ENCODE assay signal across 25 mouse cellular contexts in the genomic region with DNA sequence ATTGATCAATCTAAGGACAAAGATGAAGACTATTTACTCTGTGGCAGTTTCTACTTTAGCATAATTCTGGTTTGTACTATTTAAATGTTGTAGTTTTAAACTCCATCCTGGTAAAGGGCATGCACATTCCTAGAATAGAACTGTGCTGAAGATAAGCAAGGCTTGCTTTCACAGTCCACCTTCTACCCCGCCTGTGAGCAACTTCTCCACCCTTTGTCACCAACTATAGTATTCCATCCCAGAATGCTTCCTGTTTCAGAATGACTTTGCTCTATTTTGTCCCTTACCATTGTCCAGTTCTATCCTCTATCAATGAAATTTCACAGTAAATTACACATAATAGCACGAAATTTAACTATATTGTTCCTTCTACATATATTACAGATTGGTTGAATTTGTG. TPM values are rescaled to one million over a fixed set of nuclear protein-coding genes. Genes with fewer than 3 reads are reported as not detected.
DNase-seq lines count a peak whose midpoint lies in the region; ATAC-seq and TF ChIP-seq lines count a peak whose summit lies in the region.
"Had no signal": no experiment of that assay in that cellular context is flagged by ENCODE, and none has a peak within 500 bp of the region (broad histone marks: within the 10 kb centered on the region; RNA-seq: fewer than 3 reads in every experiment).

No protein-coding gene starts in this region.

- 36% methylated on average over 2 of the region's 2 CpGs for WGBS in heart, embryonic 14.5 days
- WGBS in heart, embryonic 11.5 days (ENCODE audit: insufficient replicate concordance): 46% methylated on average over 2 of the region's 2 CpGs
- 30% methylated on average over 2 of the region's 2 CpGs for WGBS in liver, adult 2 months
- 46% methylated on average over 2 of the region's 2 CpGs for WGBS in lung, adult 2 months

- H3K9me3 ChIP-seq in heart, embryonic 14.5 days (ENCODE audit: control insufficient read depth, low read length): no peaks in the 10 kb centered on the region
- H3K9me3 ChIP-seq in heart, embryonic 11.5 days (replicated peaks; ENCODE audit: control insufficient read depth, low read length): no peaks in the 10 kb centered on the region
- H3K9me3 ChIP-seq: embryonic facial prominence, embryonic 13.5 days; forebrain, embryonic 12.5 days; G1E; heart, embryonic 15.5 days; hindbrain, embryonic 10.5 days; intestine, embryonic 15.5 days had no signal

- H3K27me3 ChIP-seq in heart, embryonic 14.5 days (ENCODE audit: control insufficient read depth, insufficient read depth, low read length): no peaks in the 10 kb centered on the region
- H3K27me3 ChIP-seq in heart, embryonic 11.5 days (ENCODE audit: control insufficient read depth, insufficient read depth, low read length): no peaks in the 10 kb centered on the region
- H3K27me3 ChIP-seq in liver, adult 2 months (ENCODE audit: control insufficient read depth, insufficient read depth, low read length): no peaks in the 10 kb centered on the region
- H3K27me3 ChIP-seq: embryonic facial prominence, embryonic 13.5 days; forebrain, embryonic 12.5 days; heart, embryonic 15.5 days; intestine, embryonic 15.5 days had no signal

- H3K4me3 ChIP-seq in heart, embryonic 14.5 days (ENCODE audit: control insufficient read depth in 1 of 2, insufficient read depth in 1 of 2, low read depth in 1 of 2, low read length in 2 of 2): no peak overlapping the region
- H3K4me3 ChIP-seq in heart, embryonic 11.5 days (ENCODE audit: low read depth, low read length): no peak overlapping the region
- H3K4me3 ChIP-seq in liver, adult 2 months (ENCODE audit: insufficient read depth, low read depth, low read length): no peak overlapping the region
- H3K4me3 ChIP-seq in lung, adult 2 months (replicated peaks; ENCODE audit: extremely low read depth, low read depth, low read length): no peak overlapping the region
- H3K4me3 ChIP-seq: embryonic facial prominence, embryonic 13.5 days; forebrain, embryonic 12.5 days; gastrocnemius, adult 2 months; heart, embryonic 15.5 days; hindbrain, embryonic 10.5 days; intestine, embryonic 15.5 days had no signal

- no peak overlapping the region for H3K9ac ChIP-seq in heart, embryonic 14.5 days (ENCODE audit: low read length)
- H3K9ac ChIP-seq in heart, embryonic 11.5 days (ENCODE audit: low read depth, low read length): no peak overlapping the region
- no peak overlapping the region for H3K9ac ChIP-seq in liver, adult 2 months (ENCODE audit: low read depth, low read length)
- H3K9ac ChIP-seq: embryonic facial prominence, embryonic 13.5 days; forebrain, embryonic 12.5 days; heart, embryonic 15.5 days; hindbrain, embryonic 14.5 days; intestine, embryonic 15.5 days had no signal

- H3K27ac ChIP-seq in heart, embryonic 14.5 days (replicated peaks in 1 of 2; ENCODE audit: control insufficient read depth in 1 of 2, insufficient read depth in 1 of 2, low read depth in 2 of 2, low read length in 2 of 2): no peak overlapping the region
- no peak overlapping the region for H3K27ac ChIP-seq in heart, embryonic 11.5 days (ENCODE audit: low read depth, low read length)
- H3K27ac ChIP-seq in liver, adult 2 months (replicated peaks; ENCODE audit: insufficient read depth, low read depth, low read length): 0 out of 2 replicates have a peak overlapping the region, but pooled peaks have one; percentile 21
- H3K27ac ChIP-seq: embryonic facial prominence, embryonic 13.5 days; forebrain, embryonic 12.5 days; gastrocnemius, adult 2 months; heart, embryonic 15.5 days; hindbrain, embryonic 10.5 days; hindbrain, embryonic 14.5 days; intestine, embryonic 15.5 days had no signal

- no peak for TF ChIP-seq CTCF in liver, adult 2 months (IDR thresholded peaks at IDR 0.05; ENCODE audit: low read depth, low read length)
- TF ChIP-seq CTCF in lung, adult 2 months (IDR thresholded peaks at IDR 0.05; ENCODE audit: insufficient read depth, low read length): no peak

- H3K4me1 ChIP-seq in heart, embryonic 14.5 days (ENCODE audit: control insufficient read depth in 2 of 2, insufficient read depth in 2 of 2, low read length in 2 of 2): no peaks in the 10 kb centered on the region
- no peaks in the 10 kb centered on the region for H3K4me1 ChIP-seq in heart, embryonic 11.5 days (ENCODE audit: control insufficient read depth, insufficient read depth, low read length)
- peaks cover 11% of the 10 kb centered on the region; the same call in 1 of the 2 replicates for H3K4me1 ChIP-seq in liver, adult 2 months (ENCODE audit: control insufficient read depth, insufficient read depth, low read length)
- no peaks in the 10 kb centered on the region for H3K4me1 ChIP-seq in lung, adult 2 months (ENCODE audit: control insufficient read depth, insufficient read depth, low read length)
- H3K4me1 ChIP-seq: embryonic facial prominence, embryonic 13.5 days; forebrain, embryonic 12.5 days; heart, embryonic 15.5 days; hindbrain, embryonic 10.5 days; intestine, embryonic 15.5 days had no signal

- no peaks in the 10 kb centered on the region; the same call in 1 of the 2 replicates for H3K79me2 ChIP-seq in liver, adult 2 months (ENCODE audit: control insufficient read depth, insufficient read depth, low read length)

- TF ChIP-seq POLR2A in liver, adult 2 months (IDR thresholded peaks at IDR 0.05; ENCODE audit: extremely low read depth, insufficient read depth, low read length): no peak
- TF ChIP-seq POLR2A in lung, adult 2 months (IDR thresholded peaks at IDR 0.05; ENCODE audit: borderline replicate concordance, extremely low read depth, low read depth, low read length): no peak

- ATAC-seq in frontal cortex, adult (ENCODE audit: low TSS enrichment): peak; percentile 72
- 0 out of 2 replicates have a peak, but pooled peaks have one; percentile 56 for ATAC-seq in heart, embryonic 14.5 days (ENCODE audit: insufficient number of reproducible peaks, insufficient read depth, low FRiP score, low read depth)
- no peak for ATAC-seq in heart, embryonic 11.5 days (replicated peaks; ENCODE audit: insufficient number of reproducible peaks, low FRiP score, low TSS enrichment)
- ATAC-seq: activated CD4-positive, CD25-positive, alpha-beta regulatory T cell, adult 4 months; CD4-positive, CD25-positive, alpha-beta regulatory T cell, adult 4 months; forebrain, embryonic 16.5 days; intestine, embryonic 15.5 days; Patski had no signal

- no peak overlapping the region for H3K4me2 ChIP-seq in heart, embryonic 14.5 days (ENCODE audit: low read length)
- no peak overlapping the region for H3K4me2 ChIP-seq in heart, embryonic 11.5 days
- H3K4me2 ChIP-seq: embryonic facial prominence, embryonic 13.5 days; forebrain, embryonic 12.5 days; heart, embryonic 15.5 days; hindbrain, embryonic 14.5 days; intestine, embryonic 15.5 days had no signal

- DNase-seq in frontal cortex, postnatal 10 days (ENCODE audit: low spot score in 2 of 2): no peak
- DNase-seq in liver, adult 2 months (ENCODE audit: extremely low read depth, low read depth, low spot score): peak; percentile 73
- no peak for DNase-seq in liver
- DNase-seq in lung, adult 2 months: no peak
- DNase-seq: adrenal gland, postnatal 14 days; B cell, adult 2 months; cerebellum, adult 18-20 months; cerebellum, adult 9-11 months; cerebellum, postnatal 36 days; gastrocnemius, adult 2 months; gastrocnemius, postnatal 25 days had no signal

- no peaks in the 10 kb centered on the region for H3K36me3 ChIP-seq in heart, embryonic 14.5 days (ENCODE audit: control insufficient read depth, insufficient read depth, low read length)
- no peaks in the 10 kb centered on the region for H3K36me3 ChIP-seq in heart, embryonic 11.5 days (ENCODE audit: control insufficient read depth, insufficient read depth, low read length)
- peaks cover 19% of the 10 kb centered on the region for H3K36me3 ChIP-seq in liver, adult 2 months (ENCODE audit: control insufficient read depth, insufficient read depth, low read length)
- H3K36me3 ChIP-seq: embryonic facial prominence, embryonic 13.5 days; forebrain, embryonic 12.5 days; G1E; heart, embryonic 15.5 days; hindbrain, embryonic 10.5 days; intestine, embryonic 15.5 days had no signal

RNA-seq across cellular contexts. Expression of gene Cfh, which starts 8.1 kb away (rescaled TPM):
- polyA plus RNA-seq in heart, embryonic 14.5 days (2014; fragmentation: Nextera tagmentation; extraction: Ambion mirVana): 35.7 and 38.4 TPM in 2 replicates
- polyA plus RNA-seq in heart, embryonic 11.5 days (2014; fragmentation: Nextera tagmentation; extraction: Ambion mirVana): 12.3 and 14.7 TPM in 2 replicates
- 526 and 789 TPM in 2 replicates for total RNA-seq in liver, adult 2 months (2014; rRNA removed)
- 59.1 and 62.0 TPM in 2 replicates for polyA plus RNA-seq in liver, adult 2 months (2012; rRNA removed)
- polyA plus RNA-seq in lung, adult 2 months (2012; rRNA removed): 18.4 and 29.7 TPM in 2 replicates
- polyA plus RNA-seq: G1E had no signal
